Mouse (Mus musculus): Measurements from ENCODE around the gene Ms4a6b.
"Not testable (repeated sequence)": the region's sequence is repeated elsewhere in the genome, so short reads cannot be mapped to it uniquely, and the experiment has no call there.

The Ms4a6b gene

DNA sequence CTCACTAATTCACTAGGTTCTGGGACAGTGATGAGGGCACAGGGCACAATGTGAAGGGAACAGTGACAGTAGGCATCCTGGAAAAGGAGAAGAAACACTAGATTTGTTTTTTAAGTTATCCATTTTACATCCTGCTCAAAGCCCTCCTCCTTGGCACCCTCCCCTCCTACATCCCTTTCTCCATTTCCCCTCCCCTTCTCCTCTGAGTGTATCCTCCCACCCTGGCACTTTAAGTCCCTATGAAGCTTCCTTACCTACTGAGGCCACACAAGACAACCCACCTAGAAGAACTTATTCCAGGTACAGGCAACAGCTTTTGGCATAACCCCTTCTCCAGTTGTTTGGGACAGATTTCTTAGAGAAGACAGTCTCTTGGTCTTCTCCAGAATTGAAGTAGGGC is at the start of gene Ms4a6b:
Gene Ms4a6b (plus strand): TSS at position 267 of the 400 bp plus-strand sequence.
- DNase-seq (ENCODE audit: low spot score in 2 of 2), result no peak

DNA sequence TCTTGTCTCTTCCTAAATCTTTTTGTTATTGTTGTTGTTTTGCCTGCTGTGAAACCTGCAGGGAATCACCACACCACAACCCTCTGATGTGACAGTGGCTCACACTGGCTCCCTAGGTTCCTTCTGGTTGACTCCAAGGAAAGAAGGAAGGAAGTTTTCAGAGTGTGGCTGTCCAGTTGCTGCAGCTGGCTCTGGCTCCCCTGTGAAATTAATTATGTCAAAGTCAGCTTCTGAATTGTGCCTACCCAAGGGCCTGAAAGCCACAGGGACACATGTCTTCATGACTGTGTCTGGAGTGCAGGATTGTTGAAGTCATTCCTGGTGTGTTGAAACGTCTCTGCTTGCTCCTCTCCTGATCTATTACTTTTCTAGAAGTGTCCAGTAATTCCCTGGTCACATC is 48.0 kb upstream of the Ms4a6b start:
- not testable (repeated sequence) for DNase-seq (ENCODE audit: low spot score in 2 of 2)

DNA sequence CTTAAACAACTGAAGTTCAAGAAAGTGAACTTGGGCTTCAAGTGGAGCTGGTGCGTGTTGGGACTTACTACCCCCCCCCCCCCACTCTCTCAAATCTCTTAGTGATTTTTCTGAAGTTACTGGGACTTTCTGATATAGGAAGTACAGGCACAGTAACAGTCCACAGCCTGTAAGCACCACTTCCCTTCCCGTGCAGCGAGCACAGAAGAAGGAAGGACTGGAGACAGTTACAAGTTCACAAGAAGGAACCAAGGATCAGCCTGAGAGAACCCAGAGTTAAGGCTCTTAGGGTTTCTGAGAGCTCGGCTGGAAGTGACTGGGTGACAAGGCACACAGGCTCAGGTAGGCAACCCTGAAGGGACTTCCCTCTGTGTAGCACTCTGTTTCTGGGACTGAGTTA is 47.1 kb upstream of the Ms4a6b start, which contains the start of gene Ms4a6c:
Gene Ms4a6c (plus strand): TSS at position 152 of the 400 bp plus-strand sequence.
- not testable (repeated sequence) for DNase-seq (ENCODE audit: low spot score in 2 of 2)

- DNase-seq (ENCODE audit: low spot score in 2 of 2), result no peak
These were observed 36.6 kb upstream of the Ms4a6b start for GRCm38 (mm10) chr19:11479714-11480113.

DNA sequence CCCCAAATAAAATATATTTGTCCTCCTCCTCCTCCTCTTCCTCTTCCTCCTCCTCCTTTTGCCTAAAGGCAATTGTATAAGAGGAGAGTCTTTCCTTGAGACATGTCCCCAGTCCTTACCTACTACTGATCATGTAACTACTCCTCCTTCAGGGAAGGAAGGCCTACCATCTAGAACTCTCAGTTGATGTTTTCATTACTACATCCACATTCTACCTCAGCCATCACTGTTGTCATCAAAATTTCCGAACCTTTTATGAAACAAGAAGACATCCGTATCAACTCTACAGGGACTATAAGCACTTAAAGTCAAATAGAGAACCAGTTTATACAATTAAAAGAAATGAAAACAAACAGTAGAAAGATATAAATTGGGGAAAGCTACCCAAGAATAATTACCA is 33.6 kb upstream of the Ms4a6b start:
- no peak for DNase-seq (ENCODE audit: low spot score in 2 of 2)

DNA sequence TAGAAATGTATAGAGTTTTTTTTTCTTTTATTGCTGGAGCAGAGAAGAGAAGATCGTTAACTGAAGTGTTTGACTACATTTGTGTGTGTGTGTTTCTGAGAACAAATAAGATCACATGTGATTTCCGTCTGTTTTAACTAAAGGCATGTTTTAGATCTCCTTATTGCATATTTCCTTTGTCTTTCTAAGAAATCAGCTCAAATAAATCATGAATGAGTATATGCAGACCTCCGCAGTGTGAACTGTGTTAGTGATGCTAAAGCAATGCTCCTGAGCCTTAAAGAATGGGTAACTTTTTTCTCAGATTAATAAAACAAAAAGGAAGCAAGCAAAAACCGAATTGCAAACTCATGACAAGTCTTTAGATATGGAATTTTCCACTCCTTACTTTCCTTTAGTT is 32.4 kb upstream of the Ms4a6b start:
- DNase-seq (ENCODE audit: low spot score in 2 of 2), result no peak

GRCm38 (mm10) chr19:11484388-11484787 is 31.9 kb upstream of the Ms4a6b start:
- DNase-seq (ENCODE audit: low spot score in 2 of 2), result peak in 1 of 2 experiments; percentile 17

- no peak for DNase-seq (ENCODE audit: low spot score in 2 of 2)
These were observed 31.0 kb upstream of the Ms4a6b start for GRCm38 (mm10) chr19:11485266-11485665.

DNA sequence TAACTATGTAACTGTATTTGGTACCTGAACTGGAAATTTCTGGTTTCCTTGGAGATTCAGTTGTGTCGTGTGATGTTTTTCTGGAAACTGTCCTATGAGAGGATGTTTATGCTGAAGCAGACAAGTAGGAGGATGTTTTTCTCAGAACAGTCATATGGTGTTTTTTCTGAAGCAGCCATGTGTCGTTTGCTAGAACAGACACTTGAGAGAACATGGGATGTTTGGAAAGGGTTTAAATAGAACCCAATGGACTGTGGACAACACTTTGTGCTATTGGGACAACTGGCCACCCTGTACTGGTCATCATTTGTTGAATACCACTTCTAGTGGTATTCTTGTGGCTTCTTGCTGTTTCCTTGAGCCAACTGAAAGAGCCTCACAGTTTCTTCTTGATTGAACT is 30.6 kb upstream of the Ms4a6b start, which contains the start of gene Gm8369:
Gene Gm8369 (plus strand): TSS at position 193 of the 400 bp plus-strand sequence.
- no peak for DNase-seq (ENCODE audit: low spot score in 2 of 2)

DNA sequence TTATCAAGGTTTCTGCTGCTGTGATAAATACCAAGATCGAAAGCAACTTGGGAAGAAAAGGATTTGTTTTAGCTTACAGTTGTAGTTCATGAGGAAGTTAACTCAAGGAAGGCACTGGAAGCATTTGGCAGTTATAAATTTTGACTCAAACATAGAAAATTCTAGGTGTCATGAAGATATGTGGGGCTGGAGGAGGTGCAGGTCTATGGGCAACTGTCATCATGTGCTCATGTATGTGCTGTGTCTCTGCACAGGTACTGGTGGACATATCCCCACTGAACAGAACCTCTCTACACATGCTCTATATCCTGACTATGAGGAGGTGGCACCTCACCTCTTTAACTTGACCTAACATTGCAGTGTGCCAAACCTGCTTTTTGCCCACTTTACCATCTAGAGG is 29.7 kb upstream of the Ms4a6b start:
- no peak for DNase-seq (ENCODE audit: low spot score in 2 of 2)

DNA sequence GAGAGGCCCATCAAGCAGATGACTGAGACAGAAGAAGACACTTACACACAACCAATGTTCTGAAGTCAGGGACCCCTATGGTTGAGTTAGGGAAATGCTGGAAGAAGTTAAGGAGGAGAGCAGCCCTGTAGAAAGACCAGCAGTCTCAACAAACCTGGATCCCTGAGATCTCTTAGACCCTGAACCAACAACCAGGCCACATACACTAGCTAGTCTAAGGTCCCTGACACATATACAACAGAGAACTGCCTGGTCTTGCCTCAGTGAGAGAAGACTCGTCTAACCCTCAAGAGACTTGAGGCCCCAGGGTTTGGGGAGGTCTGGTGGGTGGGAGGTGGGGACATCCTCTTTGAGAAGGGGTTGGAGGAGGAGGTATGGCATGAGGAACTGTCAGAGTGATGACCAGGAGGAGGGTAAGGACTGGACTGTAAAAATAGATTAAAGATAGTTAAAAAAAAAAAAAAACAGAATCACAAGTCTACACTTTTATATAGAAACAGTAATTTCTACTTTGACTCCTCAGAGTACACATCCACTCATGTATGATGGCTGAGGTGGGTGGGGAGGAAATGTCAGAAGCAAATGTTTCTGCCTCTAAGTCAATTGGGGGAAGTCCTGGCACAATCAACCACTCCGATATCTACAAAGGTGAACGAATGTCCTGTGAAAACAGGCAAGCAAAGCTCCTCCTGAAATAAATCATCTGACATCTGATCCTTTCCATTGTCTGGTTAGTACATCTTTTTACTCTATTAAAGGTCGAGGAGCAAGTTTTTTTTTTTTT is 24.7 kb upstream of the Ms4a6b start:
- DNase-seq (ENCODE audit: low spot score in 2 of 2), result no peak

GRCm38 (mm10) chr19:11492671-11493070 is 23.6 kb upstream of the Ms4a6b start:
- DNase-seq (ENCODE audit: low spot score in 2 of 2), result no peak

- no peak for DNase-seq (ENCODE audit: low spot score in 2 of 2)
These were observed 21.8 kb upstream of the Ms4a6b start for GRCm38 (mm10) chr19:11494519-11494918.

- no peak for DNase-seq (ENCODE audit: low spot score in 2 of 2)
These were observed 20.0 kb upstream of the Ms4a6b start for GRCm38 (mm10) chr19:11496361-11496760.

DNA sequence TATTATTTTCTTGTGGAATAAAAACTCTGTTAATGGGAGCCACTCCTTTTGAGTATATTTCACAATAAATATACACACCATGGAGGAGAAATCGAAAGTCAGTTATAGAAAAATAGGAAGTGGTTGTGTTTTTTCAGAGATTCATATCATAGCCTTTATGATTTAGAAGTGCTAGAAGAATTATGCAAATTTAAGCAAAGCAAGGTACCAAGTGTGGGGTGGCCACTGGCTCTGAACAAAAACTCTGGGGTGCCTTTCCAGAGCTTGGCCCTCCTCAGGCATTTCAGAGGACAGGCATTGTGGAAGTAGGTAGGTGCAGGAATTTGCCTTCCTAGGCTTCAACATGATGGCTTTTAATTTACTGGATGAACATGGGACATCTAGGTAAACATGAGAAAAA is 19.0 kb upstream of the Ms4a6b start:
- DNase-seq (ENCODE audit: low spot score in 2 of 2), result not testable (repeated sequence)

- no peak for DNase-seq (ENCODE audit: low spot score in 2 of 2)
These were observed 15.5 kb upstream of the Ms4a6b start for GRCm38 (mm10) chr19:11500796-11501195.

DNA sequence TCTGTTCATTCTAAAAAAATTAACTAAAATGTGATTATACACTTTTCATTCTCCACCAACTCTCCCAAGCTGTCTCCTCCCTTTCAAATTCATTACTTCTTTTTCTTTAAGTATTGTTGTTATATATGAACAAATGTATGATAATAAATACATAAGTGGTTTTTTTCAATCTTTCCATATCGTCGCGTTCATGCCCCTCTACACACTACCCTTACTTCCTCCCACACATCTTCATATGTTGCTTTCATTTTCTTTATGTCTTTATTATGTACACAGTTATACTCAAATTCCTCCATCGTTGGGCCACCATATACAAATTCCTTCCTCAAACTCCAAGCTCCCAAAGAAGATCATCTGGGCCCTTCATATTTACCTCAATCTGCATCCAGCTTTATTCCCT is 15.0 kb upstream of the Ms4a6b start:
- no peak for DNase-seq (ENCODE audit: low spot score in 2 of 2)

DNA sequence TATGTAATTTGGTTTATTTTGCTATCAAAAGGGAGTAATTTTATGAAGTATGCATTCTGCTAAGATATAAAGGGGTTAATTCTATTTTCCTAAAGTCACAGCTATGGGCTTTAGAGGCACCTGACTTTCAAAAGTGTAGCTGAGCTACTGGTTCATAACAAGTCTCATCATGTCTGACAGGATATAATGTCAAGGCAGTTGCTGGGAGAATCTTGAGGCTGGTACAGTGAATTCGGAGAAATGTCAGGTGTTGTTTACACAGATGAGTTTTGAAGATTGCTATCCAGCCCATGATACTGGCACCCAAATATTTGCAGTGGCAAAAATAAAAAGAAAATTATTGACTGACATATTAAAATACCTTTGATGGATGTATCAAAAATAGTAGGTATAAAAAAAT is 11.5 kb upstream of the Ms4a6b start:
- no peak for DNase-seq (ENCODE audit: low spot score in 2 of 2)

DNA sequence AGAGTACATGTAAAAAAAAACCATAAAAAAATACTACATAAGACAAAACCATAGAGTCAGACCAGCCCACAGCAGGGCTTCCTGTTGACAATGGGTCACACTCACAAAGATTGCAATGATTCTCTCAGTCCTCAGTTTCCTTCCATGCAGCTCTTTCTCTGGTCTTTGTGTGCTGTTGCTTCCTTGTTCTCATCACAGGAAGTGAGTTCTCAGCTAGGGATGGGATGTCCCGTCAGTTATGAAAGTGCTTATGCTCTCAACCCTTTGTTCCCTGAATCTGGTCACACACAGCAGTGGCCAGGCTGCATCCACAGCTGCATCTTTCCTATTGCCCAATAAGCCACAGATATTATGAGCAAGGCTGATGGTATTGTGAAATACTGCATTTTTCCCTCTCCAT is 2.9 kb upstream of the Ms4a6b start:
- no peak for DNase-seq (ENCODE audit: low spot score in 2 of 2)

DNA sequence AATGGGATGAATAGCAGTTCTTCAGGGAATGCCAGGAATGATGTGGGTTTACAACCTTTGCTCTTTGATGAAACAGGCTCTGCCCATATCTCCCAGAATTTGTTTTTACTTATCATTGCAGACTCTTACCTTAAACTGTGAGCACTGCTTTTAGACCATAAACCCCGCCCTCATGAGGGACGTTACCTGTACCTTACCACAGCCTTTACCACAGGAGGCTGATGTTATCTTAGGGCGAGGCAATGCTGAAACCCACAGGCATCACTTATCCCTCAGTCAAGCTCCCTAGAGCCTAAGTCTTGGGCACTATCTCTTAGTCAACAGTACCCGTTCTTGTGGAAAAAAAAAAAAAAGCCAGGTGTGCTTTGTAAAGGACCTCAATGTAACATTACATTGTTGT is 533 bp downstream of the Ms4a6b start:
- DNase-seq (ENCODE audit: low spot score in 2 of 2), result peak; percentile 45 to 54

- not testable (repeated sequence) for DNase-seq (ENCODE audit: low spot score in 2 of 2)
These were observed 1.1 kb downstream of the Ms4a6b start for GRCm38 (mm10) chr19:11517373-11517772.

DNA sequence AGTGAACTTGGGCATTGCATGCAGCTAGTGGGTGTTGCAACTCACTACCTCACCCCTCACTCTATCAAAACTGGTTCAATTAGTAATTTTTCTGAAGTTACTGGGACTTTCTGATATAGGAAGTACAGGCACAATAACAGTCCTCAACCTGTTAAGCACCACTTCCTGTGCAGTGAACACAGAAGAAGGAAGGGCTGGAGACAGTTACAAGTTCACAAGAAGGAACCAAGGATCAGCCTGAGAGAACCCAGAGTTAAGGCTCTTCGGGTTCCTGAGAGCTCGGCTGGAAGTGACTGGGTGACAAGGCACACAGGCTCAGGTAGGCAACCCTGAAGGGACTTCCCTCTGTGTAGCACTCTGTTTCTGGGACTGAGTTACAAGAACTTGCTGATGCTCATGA is 2.0 kb downstream of the Ms4a6b start:
- DNase-seq (ENCODE audit: low spot score in 2 of 2), result not testable (repeated sequence)

DNA sequence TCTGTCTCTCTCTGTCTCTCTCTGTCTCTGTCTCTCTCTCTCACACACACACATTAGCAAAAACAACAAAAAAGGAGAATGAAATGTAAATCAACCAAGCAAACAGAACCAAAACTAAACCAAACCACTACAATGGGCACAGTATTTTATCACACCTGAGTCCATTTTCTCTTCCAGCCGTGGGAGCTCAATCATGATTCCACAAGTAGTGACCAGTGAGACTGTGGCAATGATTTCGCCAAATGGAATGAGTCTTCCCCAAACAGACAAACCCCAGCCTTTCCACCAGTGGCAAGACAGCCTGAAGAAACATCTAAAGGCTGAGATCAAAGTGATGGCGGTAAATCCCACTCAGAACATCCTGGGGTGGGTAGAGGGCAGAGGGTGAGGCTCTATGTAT is 3.8 kb downstream of the Ms4a6b start:
- no peak for DNase-seq (ENCODE audit: low spot score in 2 of 2)

DNA sequence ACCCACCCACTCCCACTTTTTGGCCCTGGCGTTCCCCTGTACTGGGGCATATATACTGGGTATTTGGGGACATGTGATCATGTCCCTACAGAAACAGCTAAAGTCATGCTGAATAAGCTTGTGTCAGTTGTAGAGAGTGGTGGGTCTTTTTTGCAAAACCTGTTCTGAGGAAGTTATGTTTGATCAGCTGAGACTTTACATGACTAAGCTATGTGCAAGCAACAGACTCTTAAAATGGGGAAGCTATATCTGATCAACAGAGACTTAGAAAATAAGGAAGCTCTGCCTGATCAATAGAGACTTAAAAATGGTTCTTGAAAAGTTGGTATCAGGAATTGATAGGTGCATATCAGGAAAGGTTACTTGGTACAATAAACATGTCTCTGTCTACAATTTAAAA is 17.1 kb downstream of the Ms4a6b start:
- DNase-seq (ENCODE audit: low spot score in 2 of 2), result no peak
